Mouse (Mus musculus) cerebellum, postnatal 36 days (tissue): Measurements from ENCODE around the gene Ppp1r13b.
A peak's percentile ranks its signal among the peaks of the same experiment; 100 is the strongest.

Experiments used
- DNase-seq, 2 experiments: peaks; one replicate each; pipeline ENCODE4 v3.0.0; 2021 to 2022; ENCODE audit warnings: mixed read lengths in 2 of 2

The Ppp1r13b gene

DNA sequence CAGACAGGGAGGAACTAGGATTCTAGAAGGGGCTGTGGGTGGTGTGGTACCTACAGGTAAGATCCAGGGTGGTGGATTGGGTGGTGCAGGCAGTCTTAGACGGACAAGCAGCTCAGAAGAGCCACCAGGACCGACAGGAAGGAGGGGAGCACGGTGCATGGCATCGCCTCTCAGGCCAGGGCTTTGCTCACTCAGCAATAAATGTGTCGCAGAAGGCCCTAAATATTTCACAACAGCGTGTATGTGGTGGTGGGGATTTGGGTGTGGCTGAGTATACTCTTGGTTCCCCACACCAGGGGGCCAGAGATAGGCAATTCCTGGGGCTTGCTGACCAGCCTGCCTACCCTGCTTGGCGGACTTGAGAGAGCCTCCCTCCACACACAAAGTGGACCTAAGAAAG is 87.2 kb downstream of the Ppp1r13b start:
- no peak for DNase-seq

- peak in 1 of 2 experiments; percentile 46 for DNase-seq
These were observed 88.0 kb downstream of the Ppp1r13b start for GRCm38 (mm10) chr12:111819936-111820335.

- no peak for DNase-seq
These were observed 89.9 kb downstream of the Ppp1r13b start for GRCm38 (mm10) chr12:111817991-111818390.

- no peak for DNase-seq
These were observed 90.9 kb downstream of the Ppp1r13b start for GRCm38 (mm10) chr12:111816967-111817366.

- no peak for DNase-seq
These were observed 91.4 kb downstream of the Ppp1r13b start for GRCm38 (mm10) chr12:111816528-111816927.

- DNase-seq: no peak
These were observed 92.8 kb downstream of the Ppp1r13b start for GRCm38 (mm10) chr12:111814769-111815762.

DNA sequence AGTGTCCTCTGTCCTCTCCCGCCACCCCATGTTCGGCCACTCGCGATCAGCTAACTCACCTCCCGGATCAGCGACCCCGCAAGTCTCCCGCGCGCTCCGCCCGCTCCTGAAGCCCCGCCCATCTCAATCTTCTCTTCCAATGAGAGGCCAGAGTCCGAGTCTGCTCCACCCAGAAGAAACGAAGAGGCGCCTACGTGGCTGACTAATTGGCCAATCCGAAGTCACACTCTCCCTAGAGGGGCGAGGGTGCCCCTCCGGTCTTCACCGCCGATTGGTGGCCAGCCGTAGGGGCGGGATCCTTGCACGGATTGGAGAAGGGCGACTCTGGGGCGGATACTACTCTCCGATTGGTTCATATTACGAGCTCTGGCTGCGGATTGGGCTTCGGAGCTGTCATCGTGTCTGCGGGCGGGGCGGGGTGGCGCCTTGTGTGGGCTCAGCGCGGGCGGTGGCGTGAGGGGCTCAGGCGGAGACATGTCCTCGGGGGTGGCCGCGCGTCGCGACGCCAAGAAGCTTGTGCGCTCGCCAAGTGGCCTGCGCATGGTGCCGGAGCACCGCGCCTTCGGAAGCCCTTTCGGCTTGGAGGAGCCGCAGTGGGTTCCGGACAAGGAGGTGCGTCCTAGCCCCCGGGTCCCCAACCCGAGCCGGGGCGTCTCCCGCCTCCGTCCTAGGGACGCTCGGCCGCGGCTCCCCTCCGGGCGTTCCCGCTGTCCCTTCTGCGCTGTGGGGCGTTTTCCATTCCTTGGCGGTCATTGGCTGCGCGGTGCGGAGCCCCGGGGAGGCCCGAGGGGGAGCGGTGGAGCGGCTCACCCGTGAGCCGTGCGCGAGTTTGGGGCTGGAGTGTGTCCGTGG is 93.9 kb downstream of the Ppp1r13b start, which contains the start of the genes Xrcc3 and Zfyve21:
Xrcc3 (minus strand) TSS at position 108 of the 852 bp plus-strand sequence.
Zfyve21 (plus strand) TSS at position 405 of the 852 bp plus-strand sequence.
- peak; percentile 94 to 97 for DNase-seq

DNA sequence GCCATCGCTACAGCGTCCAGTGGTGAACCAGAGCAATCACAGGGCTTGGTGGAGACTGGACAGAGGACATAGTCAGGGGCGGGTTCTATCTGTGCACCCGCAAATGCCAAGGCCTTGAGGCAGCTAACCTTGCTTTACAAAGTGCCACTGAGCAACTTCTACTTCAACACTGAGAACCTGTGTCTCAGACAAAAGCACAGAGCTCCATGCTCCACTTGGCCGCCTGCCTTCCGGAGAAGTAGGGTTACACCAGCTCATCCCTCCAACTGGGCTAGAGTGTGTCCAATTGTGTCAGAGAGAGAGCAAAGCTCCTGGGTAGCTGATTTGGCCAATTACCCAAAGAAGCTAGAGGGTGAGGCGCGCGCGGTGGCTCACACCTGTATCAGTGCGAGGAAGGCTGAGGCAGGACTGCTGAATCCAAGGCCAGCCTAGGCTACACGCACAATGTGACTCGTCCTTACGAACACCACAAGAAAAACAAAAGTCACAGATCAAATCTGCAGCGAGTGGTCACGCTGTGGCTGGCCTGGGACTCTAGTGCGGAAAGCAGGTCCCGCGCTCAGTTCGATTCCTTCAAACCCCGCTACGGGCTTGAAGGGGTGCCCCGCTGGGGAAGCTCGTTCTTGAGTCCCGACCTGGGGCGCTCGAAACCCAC is 94.7 kb downstream of the Ppp1r13b start:
- no peak for DNase-seq

DNA sequence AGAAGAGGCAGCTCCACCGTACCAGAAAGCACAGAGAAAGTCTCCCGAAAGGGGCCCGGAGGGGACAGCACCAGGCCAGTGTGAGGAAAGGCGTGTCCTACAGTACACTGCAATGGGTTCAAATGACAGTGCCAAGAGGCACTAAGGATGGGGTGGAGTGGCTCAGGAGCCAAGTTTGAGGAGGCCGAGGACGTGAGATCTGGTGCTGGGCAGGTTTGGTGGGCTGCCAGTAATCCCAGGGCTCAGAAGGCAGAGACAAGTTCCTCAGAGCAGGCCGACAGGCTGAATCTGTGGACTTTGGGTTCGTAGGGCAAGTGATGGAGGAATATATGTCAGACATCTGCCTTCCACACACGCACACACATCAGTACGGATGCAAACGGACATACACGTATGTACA is 95.3 kb downstream of the Ppp1r13b start:
- no peak for DNase-seq

DNA sequence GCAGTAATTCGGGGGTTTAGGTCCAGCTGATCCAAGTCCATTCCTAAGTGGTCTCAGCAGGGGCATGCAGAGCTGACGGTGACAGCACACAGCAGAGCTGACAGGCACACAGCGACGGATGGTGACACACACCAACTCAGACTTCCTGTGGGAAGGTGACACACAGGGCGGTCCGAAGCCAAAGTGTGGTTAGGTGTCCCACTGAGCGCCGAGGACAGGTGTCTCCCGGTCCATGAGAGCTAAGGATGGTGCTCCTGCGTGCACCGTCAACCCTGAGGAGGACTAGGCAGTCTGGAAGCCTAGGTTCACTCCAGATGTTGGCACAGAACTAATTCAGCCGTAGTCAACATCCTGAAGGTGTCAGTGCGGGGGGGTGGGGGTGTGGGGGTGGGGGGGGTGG is 95.8 kb downstream of the Ppp1r13b start:
- DNase-seq: no peak

GRCm38 (mm10) chr12:111809762-111810161 is 98.1 kb downstream of the Ppp1r13b start:
- peak; percentile 68 to 77 for DNase-seq

DNA sequence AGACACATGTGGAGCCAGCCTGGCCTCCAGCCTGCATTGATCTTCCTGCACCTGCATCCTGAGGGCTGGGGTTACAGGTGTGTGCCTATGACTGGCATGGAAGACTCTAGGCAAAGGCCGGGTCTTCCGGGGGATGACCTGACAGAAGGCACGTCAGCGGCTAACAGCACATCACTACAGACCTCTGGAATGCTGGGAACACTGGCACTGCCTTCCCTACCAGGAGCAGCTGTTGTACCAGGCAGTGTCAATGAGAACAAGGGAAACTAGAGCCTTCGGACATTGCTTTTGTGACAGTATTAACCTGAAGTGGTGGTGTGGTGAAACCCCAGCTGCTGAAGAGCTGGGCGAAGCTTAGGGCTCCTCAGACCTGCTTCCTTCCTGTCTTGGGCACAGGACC is 99.1 kb downstream of the Ppp1r13b start:
- no peak for DNase-seq

DNA sequence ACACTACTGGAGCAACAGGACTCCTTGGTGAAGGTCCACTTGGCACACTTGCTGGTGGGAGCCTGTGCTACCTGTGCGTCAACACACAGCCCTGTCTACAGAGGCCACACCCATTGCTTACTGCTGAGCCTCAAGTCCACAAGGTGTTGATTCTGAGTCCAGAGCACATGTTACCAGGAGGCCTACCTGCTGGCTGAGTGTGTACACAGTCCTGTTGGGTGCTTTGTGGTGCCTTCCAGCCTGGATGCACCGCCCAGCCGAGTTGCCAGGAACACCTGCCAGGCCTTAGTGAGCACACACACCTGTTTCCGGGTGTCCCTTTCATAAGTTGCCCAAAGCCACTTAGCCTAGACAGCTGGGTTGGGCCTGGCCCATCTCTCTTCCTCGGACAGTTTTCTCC is 104.4 kb downstream of the Ppp1r13b start:
- DNase-seq: no peak

GRCm38 (mm10) chr12:111800459-111801183 is 107.3 kb downstream of the Ppp1r13b start:
- DNase-seq: no peak

DNA sequence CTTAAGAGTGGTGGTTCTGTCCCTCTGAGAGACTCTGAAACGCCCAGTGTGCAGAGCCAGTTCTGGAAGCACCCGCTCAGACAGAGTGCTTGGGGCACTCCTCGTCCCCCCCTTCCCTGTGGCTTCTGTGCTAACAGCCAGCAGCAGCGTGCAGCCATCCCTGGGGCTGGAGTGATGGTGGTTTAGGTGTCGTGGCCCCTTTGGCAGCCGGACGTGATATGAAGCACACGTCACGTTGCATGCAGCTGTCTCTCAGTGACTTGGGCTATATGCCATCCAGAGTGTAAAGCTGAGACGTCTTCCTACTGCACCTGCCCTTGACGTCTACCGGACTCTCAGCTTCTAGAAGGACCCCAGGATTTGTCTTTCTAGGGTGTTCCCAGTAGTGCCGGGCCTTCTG is 109.4 kb downstream of the Ppp1r13b start:
- DNase-seq: no peak

DNA sequence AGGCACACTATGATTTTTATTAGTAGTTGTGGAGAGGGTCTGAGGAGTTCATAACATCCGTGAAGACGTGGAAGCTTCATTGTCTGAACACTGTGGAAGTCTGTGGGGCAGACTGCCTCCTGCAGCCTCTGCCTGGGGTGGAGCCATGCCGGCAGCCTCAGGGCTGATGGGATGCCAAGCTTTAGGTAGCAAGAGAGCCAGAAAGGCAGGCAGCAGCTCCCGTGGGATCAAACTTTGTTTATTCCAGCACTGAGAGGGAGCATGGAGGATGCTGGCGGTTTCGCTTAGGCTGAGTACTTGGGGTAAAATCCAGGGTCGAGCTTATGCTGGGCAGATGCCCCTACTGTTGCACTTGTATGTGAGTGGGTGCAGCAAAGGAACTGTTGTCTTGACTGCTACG is 110.7 kb downstream of the Ppp1r13b start:
- DNase-seq: no peak

- peak; percentile 64 to 66 for DNase-seq
These were observed 112.6 kb downstream of the Ppp1r13b start for GRCm38 (mm10) chr12:111795180-111795895.

- DNase-seq: no peak
These were observed 113.3 kb downstream of the Ppp1r13b start for GRCm38 (mm10) chr12:111794526-111795179.

- DNase-seq: peak; percentile 49 to 57
These were observed 113.8 kb downstream of the Ppp1r13b start for GRCm38 (mm10) chr12:111794102-111794501.

DNA sequence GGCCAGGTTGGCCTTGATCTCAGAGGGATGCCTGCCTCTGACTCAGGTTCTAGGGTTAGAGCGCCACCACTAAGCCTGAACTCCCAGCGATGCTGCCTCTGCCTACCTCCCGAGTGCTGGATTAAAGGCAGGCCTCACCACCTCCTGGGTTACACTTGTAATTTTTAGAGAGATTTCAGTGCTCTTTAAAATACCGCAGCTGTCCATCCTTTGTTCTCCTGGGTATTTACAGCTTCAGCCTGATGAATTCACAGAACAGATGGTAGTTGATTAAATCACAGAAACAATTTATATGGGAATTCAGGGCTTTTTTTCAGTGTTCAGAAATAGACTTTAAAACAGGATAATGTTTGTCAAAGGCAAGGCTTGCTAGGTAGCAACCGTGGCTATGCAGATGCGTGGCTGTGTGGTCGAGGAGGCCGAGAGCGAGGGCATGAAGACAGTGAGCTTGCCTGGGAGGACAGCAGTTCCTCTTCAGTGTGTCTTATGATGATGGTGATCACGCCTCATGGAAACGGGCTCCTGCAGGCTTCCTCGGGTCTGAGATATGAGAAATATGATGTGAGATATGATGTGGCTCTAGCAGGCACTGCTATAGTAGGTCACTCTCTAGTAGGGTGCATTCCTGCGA is 116.3 kb downstream of the Ppp1r13b start:
- DNase-seq: no peak
